Mouse (Mus musculus): ENCODE results near the gene C1qtnf2.

- TF ChIP-seq POLR2A (IDR thresholded peaks at IDR 0.05; ENCODE audit: insufficient read depth, low read length) (no peak), CTCF (IDR thresholded peaks at IDR 0.05; ENCODE audit: low read depth, low read length) (no peak), EP300 (IDR thresholded peaks at IDR 0.05; ENCODE audit: insufficient read depth, low read depth, low read length) (no peak)
Measured at GRCm38 (mm10) chr11:43483122-43483792, 9.2 kb downstream of the C1qtnf2 start.

Measured in ES-Bruce4 (cell line).